Mouse (Mus musculus): ENCODE data around the gene 1700001P01Rik. TPM values are rescaled to one million over a fixed set of nuclear protein-coding genes. Genes with fewer than 3 reads are reported as not detected.
A peak's percentile ranks its signal among the peaks of the same experiment; 100 is the strongest.

Gene 1700001P01Rik
- total and polyA plus RNA-seq, 2 experiments from 2014 or later = not detected

- Histone ChIP-seq H3K36me3 (replicated peaks; ENCODE audit: control insufficient read depth, insufficient read depth, low read length) (peaks cover 68% of the 10 kb centered on the region), H3K27ac (ENCODE audit: low read depth) (no peak overlapping the region; the same call in 1 of the 2 replicates)
Observed at GRCm38 (mm10) chr11:97728730-97729129, 47.0 kb downstream of the 1700001P01Rik start.

GRCm38 (mm10) chr11:97728311-97728710 lies 47.4 kb downstream of the 1700001P01Rik start:
- Histone ChIP-seq H3K9ac (replicated peaks; ENCODE audit: low read depth, low read length) (no peak overlapping the region), H3K36me3 (replicated peaks; ENCODE audit: control insufficient read depth, insufficient read depth, low read length) (peaks cover 72% of the 10 kb centered on the region), H3K27ac (ENCODE audit: low read depth) (no peak overlapping the region; the same call in 1 of the 2 replicates), H3K4me2 (ENCODE audit: low read depth, low read length) (no peak overlapping the region), H3K4me3 (ENCODE audit: low read depth, low read length) (no peak overlapping the region), H3K4me1 (ENCODE audit: control insufficient read depth, insufficient read depth) (no peaks in the 10 kb centered on the region), H3K27me3 (ENCODE audit: control insufficient read depth, insufficient read depth, low read length) (no peaks in the 10 kb centered on the region), H3K9me3 (replicated peaks; ENCODE audit: control insufficient read depth, low read length) (no peaks in the 10 kb centered on the region)
- DNase-seq (ENCODE audit: low spot score) (no peak), ATAC-seq (ENCODE audit: insufficient read depth, low read depth) (no peak)
- whole genome bisulfite sequencing = 77% methylated on average over 7 of the region's 7 CpGs
- TF ChIP-seq EP300 (IDR thresholded peaks at IDR 0.05; ENCODE audit: low read depth) (no peak), CTCF (IDR thresholded peaks at IDR 0.05; ENCODE audit: low read depth) (no peak)

More at GRCm38 (mm10) chr11:97728730-97729129, 47.0 kb downstream of the 1700001P01Rik start:
- no peak for TF ChIP-seq EP300 (IDR thresholded peaks at IDR 0.05; ENCODE audit: low read depth)
- no peak for TF ChIP-seq CTCF (IDR thresholded peaks at IDR 0.05; ENCODE audit: low read depth)
- Histone ChIP-seq H3K27me3 (ENCODE audit: control insufficient read depth, insufficient read depth, low read length) (no peaks in the 10 kb centered on the region), H3K4me2 (ENCODE audit: low read depth, low read length) (no peak overlapping the region), H3K4me3 (ENCODE audit: low read depth, low read length) (no peak overlapping the region), H3K9me3 (replicated peaks; ENCODE audit: control insufficient read depth, low read length) (no peaks in the 10 kb centered on the region), H3K4me1 (ENCODE audit: control insufficient read depth, insufficient read depth) (no peaks in the 10 kb centered on the region), H3K9ac (replicated peaks; ENCODE audit: low read depth, low read length) (no peak overlapping the region)
- no peak for ATAC-seq (ENCODE audit: insufficient read depth, low read depth)
- 81% methylated on average over 7 of the region's 7 CpGs for WGBS
- no peak for DNase-seq (ENCODE audit: low spot score)

- WGBS = 67% methylated on average over 7 of the region's 7 CpGs
- peak; percentile 34; the same call in 1 of the 2 replicates for ATAC-seq (ENCODE audit: insufficient read depth, low read depth)
- peaks cover 86% of the 10 kb centered on the region for H3K36me3 ChIP-seq (replicated peaks; ENCODE audit: control insufficient read depth, insufficient read depth, low read length)
Observed at GRCm38 (mm10) chr11:97723709-97724108, 52.0 kb downstream of the 1700001P01Rik start.

More at GRCm38 (mm10) chr11:97723709-97724108, 52.0 kb downstream of the 1700001P01Rik start:
- H3K4me1 ChIP-seq (ENCODE audit: control insufficient read depth, insufficient read depth) = no peaks in the 10 kb centered on the region
- no peaks in the 10 kb centered on the region for H3K9me3 ChIP-seq (replicated peaks; ENCODE audit: control insufficient read depth, low read length)
- TF ChIP-seq EP300 (IDR thresholded peaks at IDR 0.05; ENCODE audit: low read depth) = no peak
- TF ChIP-seq CTCF (IDR thresholded peaks at IDR 0.05; ENCODE audit: low read depth) = no peak
- no peak overlapping the region for H3K4me3 ChIP-seq (ENCODE audit: low read depth, low read length)
- no peak for DNase-seq (ENCODE audit: low spot score)
- H3K27me3 ChIP-seq (ENCODE audit: control insufficient read depth, insufficient read depth, low read length) = no peaks in the 10 kb centered on the region
- no peak overlapping the region for H3K9ac ChIP-seq (replicated peaks; ENCODE audit: low read depth, low read length)
- no peak overlapping the region for H3K4me2 ChIP-seq (ENCODE audit: low read depth, low read length)
- H3K27ac ChIP-seq (ENCODE audit: low read depth) = no peak overlapping the region

Small RNA genes within 50 kb of the gene (microRNA-seq; reads per million reads assigned to microRNA genes)
- not detected for gene Mir8102

Other genes starting within 250 kb of the 1700001P01Rik start
- not detected in 2 replicates for gene Srcin1, start 199.7 kb downstream of the 1700001P01Rik start, total RNA-seq (2014; rRNA removed; ENCODE audit: low replicate concordance)
- gene Srcin1, start 199.7 kb downstream of the 1700001P01Rik start, polyA plus RNA-seq (2015; fragmentation: Nextera tagmentation; extraction: Ambion mirVana) = 0.04 TPM in 1 of 2 replicates, not detected in the other
- gene Epop, start 146.2 kb downstream of the 1700001P01Rik start, total RNA-seq (2014; rRNA removed; ENCODE audit: low replicate concordance) = 3.6 and 6.0 TPM in 2 replicates
- 0.15 and 0.32 TPM in 2 replicates for gene Epop, start 146.2 kb downstream of the 1700001P01Rik start, polyA plus RNA-seq (2015; fragmentation: Nextera tagmentation; extraction: Ambion mirVana)
- 45.2 and 46.1 TPM in 2 replicates for gene Mllt6, start 112.5 kb downstream of the 1700001P01Rik start, total RNA-seq (2014; rRNA removed; ENCODE audit: low replicate concordance)
- gene Mllt6, start 112.5 kb downstream of the 1700001P01Rik start, polyA plus RNA-seq (2015; fragmentation: Nextera tagmentation; extraction: Ambion mirVana) = 1.6 and 1.7 TPM in 2 replicates
- gene Cisd3, start 90.1 kb downstream of the 1700001P01Rik start, total RNA-seq (2014; rRNA removed; ENCODE audit: low replicate concordance) = 46.1 and 50.8 TPM in 2 replicates
- gene Cisd3, start 90.1 kb downstream of the 1700001P01Rik start, polyA plus RNA-seq (2015; fragmentation: Nextera tagmentation; extraction: Ambion mirVana) = 125 and 135 TPM in 2 replicates
- gene Pcgf2, start 75.4 kb downstream of the 1700001P01Rik start, total RNA-seq (2014; rRNA removed; ENCODE audit: low replicate concordance) = 1.1 and 3.6 TPM in 2 replicates
- 6.0 and 7.1 TPM in 2 replicates for gene Pcgf2, start 75.4 kb downstream of the 1700001P01Rik start, polyA plus RNA-seq (2015; fragmentation: Nextera tagmentation; extraction: Ambion mirVana)
- gene Psmb3, start 72.5 kb downstream of the 1700001P01Rik start, total RNA-seq (2014; rRNA removed; ENCODE audit: low replicate concordance) = 486 and 592 TPM in 2 replicates
- 495 and 503 TPM in 2 replicates for gene Psmb3, start 72.5 kb downstream of the 1700001P01Rik start, polyA plus RNA-seq (2015; fragmentation: Nextera tagmentation; extraction: Ambion mirVana)
- 12.6 and 12.7 TPM in 2 replicates for gene Pip4k2b, start 31.2 kb downstream of the 1700001P01Rik start, total RNA-seq (2014; rRNA removed; ENCODE audit: low replicate concordance)
- gene Pip4k2b, start 31.2 kb downstream of the 1700001P01Rik start, polyA plus RNA-seq (2015; fragmentation: Nextera tagmentation; extraction: Ambion mirVana) = 0.79 and 0.95 TPM in 2 replicates
- gene Cwc25, start 9.4 kb downstream of the 1700001P01Rik start, total RNA-seq (2014; rRNA removed; ENCODE audit: low replicate concordance) = 3.2 and 3.5 TPM in 2 replicates
- 7.7 and 8.2 TPM in 2 replicates for gene Cwc25, start 9.4 kb downstream of the 1700001P01Rik start, polyA plus RNA-seq (2015; fragmentation: Nextera tagmentation; extraction: Ambion mirVana)
- 192 and 208 TPM in 2 replicates for gene Rpl23, start 6.5 kb upstream of the 1700001P01Rik start, total RNA-seq (2014; rRNA removed; ENCODE audit: low replicate concordance)
- 394 and 409 TPM in 2 replicates for gene Rpl23, start 6.5 kb upstream of the 1700001P01Rik start, polyA plus RNA-seq (2015; fragmentation: Nextera tagmentation; extraction: Ambion mirVana)
- 34.2 and 45.7 TPM in 2 replicates for gene Lasp1, start 23.1 kb upstream of the 1700001P01Rik start, total RNA-seq (2014; rRNA removed; ENCODE audit: low replicate concordance)
- gene Lasp1, start 23.1 kb upstream of the 1700001P01Rik start, polyA plus RNA-seq (2015; fragmentation: Nextera tagmentation; extraction: Ambion mirVana) = 26.5 and 27.8 TPM in 2 replicates
- 0.23 and 1.4 TPM in 2 replicates for gene B230217C12Rik, start 64.9 kb upstream of the 1700001P01Rik start, total RNA-seq (2014; rRNA removed; ENCODE audit: low replicate concordance)
- 0.97 and 1.6 TPM in 2 replicates for gene B230217C12Rik, start 64.9 kb upstream of the 1700001P01Rik start, polyA plus RNA-seq (2015; fragmentation: Nextera tagmentation; extraction: Ambion mirVana)
- gene Fbxo47, start 108.2 kb upstream of the 1700001P01Rik start, total RNA-seq (2014; rRNA removed; ENCODE audit: low replicate concordance) = 7.1 and 9.9 TPM in 2 replicates
- 0.63 and 0.70 TPM in 2 replicates for gene Fbxo47, start 108.2 kb upstream of the 1700001P01Rik start, polyA plus RNA-seq (2015; fragmentation: Nextera tagmentation; extraction: Ambion mirVana)
- 0.39 and 2.6 TPM in 2 replicates for gene Plxdc1, start 210.5 kb upstream of the 1700001P01Rik start, total RNA-seq (2014; rRNA removed; ENCODE audit: low replicate concordance)
- gene Plxdc1, start 210.5 kb upstream of the 1700001P01Rik start, polyA plus RNA-seq (2015; fragmentation: Nextera tagmentation; extraction: Ambion mirVana) = 2.1 TPM in 2 replicates
- gene Arl5c, start 220.3 kb upstream of the 1700001P01Rik start, total RNA-seq (2014; rRNA removed; ENCODE audit: low replicate concordance) = 4.3 TPM in 1 of 2 replicates, not detected in the other
- 2.9 TPM in 2 replicates for gene Arl5c, start 220.3 kb upstream of the 1700001P01Rik start, polyA plus RNA-seq (2015; fragmentation: Nextera tagmentation; extraction: Ambion mirVana)
- 5.5 and 6.2 TPM in 2 replicates for gene Cacnb1, start 247.1 kb upstream of the 1700001P01Rik start, total RNA-seq (2014; rRNA removed; ENCODE audit: low replicate concordance)
- 4.8 and 5.2 TPM in 2 replicates for gene Cacnb1, start 247.1 kb upstream of the 1700001P01Rik start, polyA plus RNA-seq (2015; fragmentation: Nextera tagmentation; extraction: Ambion mirVana)

Data from heart, postnatal 0 days (tissue).